Mouse (Mus musculus) MEL (cell line): ENCODE data around the gene Hmga1. TPM values are rescaled to one million over a fixed set of nuclear protein-coding genes. Genes with fewer than 3 reads are reported as not detected.

Experiments
- DNase-seq: peaks from one replicate; pipeline ENCODE4 v3.0.0; 2011; ENCODE audit warnings: low read depth, low spot score
- H3K27ac ChIP-seq: 2 replicates; pipeline ENCODE4 v1.5.1; 2012; ENCODE audit warnings: low read depth, mild to moderate bottlenecking, control low read depth, low read length, moderate library complexity; ENCODE audit not compliant: control insufficient read depth
- H3K27me3 ChIP-seq, 2 experiments: fragments of 150-350 bp in 1 of 2; sonication (generic) in 1 of 2; 2 replicates each; pipeline ENCODE4 v1.6.1; 2012; ENCODE audit warnings: low read length in 2 of 2, mild to moderate bottlenecking in 2 of 2, improper control_type of control experiment in 1 of 2, moderate library complexity in 1 of 2; ENCODE audit not compliant: insufficient read depth in 2 of 2, control insufficient read depth in 1 of 2
- H3K36me3 ChIP-seq, 2 experiments: 2 replicates each; pipeline ENCODE4 v1.6.1; 2012 to 2014; ENCODE audit warnings: low read length in 2 of 2, improper control_type of control experiment in 1 of 2, inconsistent platforms in 1 of 2, mild to moderate bottlenecking in 1 of 2; ENCODE audit not compliant: insufficient read depth in 2 of 2, control insufficient read depth in 1 of 2
- H3K4me1 ChIP-seq, 2 experiments: fragments of 150-350 bp in 1 of 2; sonication (generic) in 1 of 2; 2 replicates each; pipeline ENCODE4 v1.6.1; 2012; ENCODE audit warnings: low read length in 2 of 2, improper control_type of control experiment in 1 of 2, mild to moderate bottlenecking in 1 of 2; ENCODE audit not compliant: insufficient read depth in 2 of 2, control insufficient read depth in 1 of 2
- H3K4me3 ChIP-seq, 2 experiments: fragments of 150-350 bp in 1 of 2; sonication (generic) in 1 of 2; 2 replicates each; pipeline ENCODE4 v1.5.1; 2012; ENCODE audit warnings: low read depth in 2 of 2, low read length in 2 of 2, mild to moderate bottlenecking in 2 of 2, moderate library complexity in 2 of 2, control low read depth in 1 of 2, improper control_type of control experiment in 1 of 2; ENCODE audit not compliant: control insufficient read depth in 1 of 2, insufficient read depth in 1 of 2
- H3K79me2 ChIP-seq: 2 replicates; pipeline ENCODE4 v1.6.1; 2012; ENCODE audit warnings: mild to moderate bottlenecking, low read length, moderate library complexity; ENCODE audit not compliant: control insufficient read depth, poor library complexity, insufficient read depth
- H3K9ac ChIP-seq: 2 replicates; pipeline ENCODE4 v1.6.1; 2012; ENCODE audit warnings: low read depth, mild to moderate bottlenecking, control low read depth, low read length, moderate library complexity; ENCODE audit not compliant: control insufficient read depth, poor library complexity, severe bottlenecking
- H3K9me3 ChIP-seq: fragments of 150-350 bp; sonication (generic); replicated peaks from 2 replicates; pipeline ENCODE4 v1.6.1; 2012; ENCODE audit warnings: mild to moderate bottlenecking, low read length, improper control_type of control experiment, moderate library complexity; ENCODE audit not compliant: insufficient read depth
- BHLHE40 ChIP-seq: IDR thresholded peaks from 2 replicates; pipeline ENCODE4 v1.6.1; 2012; ENCODE audit warnings: low read depth, mild to moderate bottlenecking, inconsistent platforms, low read length, improper control_type of control experiment, borderline replicate concordance
- CHD1 ChIP-seq: IDR thresholded peaks from 2 replicates; pipeline ENCODE4 v1.6.1; 2012; ENCODE audit warnings: low read depth, mild to moderate bottlenecking, inconsistent platforms, low read length, improper control_type of control experiment
- CHD2 ChIP-seq: IDR thresholded peaks from 2 replicates; pipeline ENCODE4 v1.6.1; 2011; ENCODE audit warnings: low read length, improper control_type of control experiment
- ELF1 ChIP-seq: IDR thresholded peaks from 2 replicates; pipeline ENCODE4 v1.6.1; 2014; ENCODE audit warnings: low read depth, mild to moderate bottlenecking, inconsistent platforms, low read length, improper control_type of control experiment, moderate library complexity
- GABPA ChIP-seq: IDR thresholded peaks from 2 replicates; pipeline ENCODE4 v1.6.1; 2012; ENCODE audit warnings: low read depth, mild to moderate bottlenecking, inconsistent platforms, low read length, improper control_type of control experiment, moderate library complexity
- JUND ChIP-seq: IDR thresholded peaks from 2 replicates; pipeline ENCODE4 v1.6.1; 2011; ENCODE audit warnings: low read depth, mild to moderate bottlenecking, improper control_type of control experiment, low read length
- MAFK ChIP-seq: IDR thresholded peaks from 2 replicates; pipeline ENCODE4 v1.6.1; 2011; ENCODE audit warnings: low read depth, mild to moderate bottlenecking, low read length, improper control_type of control experiment, borderline replicate concordance
- MAX ChIP-seq: IDR thresholded peaks from 2 replicates; pipeline ENCODE4 v1.6.1; 2011; ENCODE audit warnings: low read length, improper control_type of control experiment
- MAZ ChIP-seq: IDR thresholded peaks from 2 replicates; pipeline ENCODE4 v1.6.1; 2012; ENCODE audit warnings: low read depth, mild to moderate bottlenecking, inconsistent platforms, low read length, improper control_type of control experiment
- MEF2A ChIP-seq: IDR thresholded peaks from 2 replicates; pipeline ENCODE4 v1.6.1; 2014; ENCODE audit warnings: low read depth, mild to moderate bottlenecking, inconsistent platforms, low read length, improper control_type of control experiment; ENCODE audit not compliant: poor library complexity, insufficient replicate concordance, severe bottlenecking; ENCODE audit errors: extremely low read depth
- MXI1 ChIP-seq: IDR thresholded peaks from 2 replicates; pipeline ENCODE4 v1.6.1; 2011; ENCODE audit warnings: mild to moderate bottlenecking, low read depth, low read length, improper control_type of control experiment
- MYC ChIP-seq: IDR thresholded peaks from 2 replicates; pipeline ENCODE4 v1.6.1; 2011; ENCODE audit warnings: low read depth, mild to moderate bottlenecking, low read length, improper control_type of control experiment, moderate library complexity
- POLR2AphosphoS2 ChIP-seq: IDR thresholded peaks from 2 replicates; pipeline ENCODE4 v1.6.1; 2011; ENCODE audit warnings: low read length, improper control_type of control experiment
- POLR2AphosphoS5 ChIP-seq: IDR thresholded peaks from 2 replicates; pipeline ENCODE4 v1.6.1; 2012; ENCODE audit warnings: low read depth, borderline replicate concordance, mild to moderate bottlenecking, inconsistent platforms, low read length, moderate library complexity, mixed read lengths
- RAD21 ChIP-seq: IDR thresholded peaks from 2 replicates; pipeline ENCODE4 v1.6.1; 2011; ENCODE audit warnings: mild to moderate bottlenecking, low read depth, low read length, improper control_type of control experiment
- RCOR1 ChIP-seq: IDR thresholded peaks from 2 replicates; pipeline ENCODE4 v1.6.1; 2012; ENCODE audit warnings: low read depth, mild to moderate bottlenecking, inconsistent platforms, low read length, improper control_type of control experiment
- SMC3 ChIP-seq: IDR thresholded peaks from 2 replicates; pipeline ENCODE4 v1.6.1; 2011; ENCODE audit warnings: low read depth, low read length, improper control_type of control experiment
- TBP ChIP-seq: IDR thresholded peaks from 2 replicates; pipeline ENCODE4 v1.8.0; 2011; ENCODE audit warnings: low read depth, low read length, improper control_type of control experiment
- TCF12 ChIP-seq: IDR thresholded peaks from 2 replicates; pipeline ENCODE4 v1.6.1; 2014; ENCODE audit warnings: low read depth, mild to moderate bottlenecking, inconsistent platforms, low read length, improper control_type of control experiment, moderate library complexity
- UBTF ChIP-seq: IDR thresholded peaks from 2 replicates; pipeline ENCODE4 v1.6.1; 2012; ENCODE audit warnings: low read depth, mild to moderate bottlenecking, inconsistent platforms, low read length, improper control_type of control experiment, moderate library complexity, borderline replicate concordance; ENCODE audit not compliant: insufficient read depth
- ZNF384 ChIP-seq: IDR thresholded peaks from 2 replicates; pipeline ENCODE4 v1.6.1; 2012; ENCODE audit warnings: low read depth, mild to moderate bottlenecking, inconsistent platforms, low read length, improper control_type of control experiment
- polyA plus RNA-seq, 2 experiments: library from polyadenylated mRNA; stranded (reverse) in 1 of 2; unstranded in 1 of 2; fragments of >175 nt in 1 of 2; fragments of >200 nt in 1 of 2; gene quantifications; 2 replicates each; pipeline versions ENCODE4 v1.2.1 to v1.2.4; 2012; ENCODE audit warnings: low replicate concordance in 2 of 2, low read depth in 1 of 2; ENCODE audit not compliant: insufficient read length in 2 of 2, insufficient read depth in 1 of 2, missing spikeins in 1 of 2
- total RNA-seq: library from RNA; depleted of rRNA; stranded (reverse); fragments of 300-350 nt; gene quantifications from 2 replicates; pipeline ENCODE4 v1.2.3, GENCODE M21; 2012

The Hmga1 gene
- total and polyA plus RNA-seq, 3 experiments: 96.0 to 112 TPM; not detected in 1

DNA sequence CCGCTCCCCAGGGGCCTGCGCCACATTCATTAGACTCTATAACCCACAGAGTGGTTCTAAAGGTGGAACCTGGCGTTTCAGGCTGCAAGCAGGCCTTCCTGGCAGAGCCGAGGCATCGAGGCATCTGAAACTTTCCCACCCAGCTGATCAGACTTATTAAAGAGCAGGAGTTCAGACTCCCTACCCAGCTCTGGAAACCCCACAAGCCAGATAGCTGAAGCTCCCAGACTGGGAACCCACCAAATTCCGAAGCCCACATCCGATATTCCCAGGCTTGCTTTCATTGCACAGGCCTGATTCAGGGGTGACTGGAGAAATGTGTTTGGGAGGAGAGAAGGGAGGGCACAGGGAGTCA lies 48.7 kb upstream of the Hmga1 start:
- Histone ChIP-seq H3K27ac (no peak overlapping the region), H3K36me3 (no peaks in the 10 kb centered on the region; a peak in 1 of 4 replicates), H3K9me3 (no peaks in the 10 kb centered on the region), H3K4me1 (0 out of 4 replicates have a peak, but pooled peaks cover 0 to 1% of the 10 kb centered on the region in 2 experiments), H3K4me3 (no peak overlapping the region), H3K9ac (no peak overlapping the region)
- DNase-seq: no peak
- TF ChIP-seq MAFK (no peak), GABPA (no peak), CHD2 (no peak), BHLHE40 (no peak), UBTF (no peak), RAD21 (no peak), MAZ (no peak)
- TF ChIP-seq, all 39 proteins: peak for 0
- Histone ChIP-seq H3K27me3 (no peaks in the 10 kb centered on the region; a peak in 1 of 4 replicates), H3K79me2 (no peaks in the 10 kb centered on the region)

DNA sequence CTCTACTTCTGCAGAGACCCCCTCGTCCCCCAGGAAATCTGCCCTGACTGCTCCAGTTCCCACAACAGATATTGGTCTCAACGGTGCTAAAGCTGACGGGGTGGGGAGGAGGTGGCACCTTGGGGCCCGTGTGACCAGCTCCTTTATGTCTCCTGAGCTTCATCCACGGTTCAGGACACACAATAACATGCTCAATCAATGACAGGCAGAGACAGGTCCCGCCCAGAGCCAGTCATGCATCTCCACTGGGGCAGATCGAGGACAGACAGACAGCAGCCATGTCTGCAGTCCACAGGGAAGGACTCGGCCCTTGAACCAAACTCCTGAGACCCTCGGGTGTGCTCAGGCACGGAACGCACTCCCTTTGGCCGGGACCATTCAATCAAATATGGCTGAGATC lies 48.3 kb upstream of the Hmga1 start:
- Histone ChIP-seq H3K4me3 (no peak overlapping the region), H3K27me3 (no peaks in the 10 kb centered on the region; a peak in 1 of 4 replicates), H3K9me3 (no peaks in the 10 kb centered on the region), H3K9ac (no peak overlapping the region), H3K36me3 (no peaks in the 10 kb centered on the region), H3K4me1 (no peaks in the 10 kb centered on the region), H3K79me2 (no peaks in the 10 kb centered on the region), H3K27ac (no peak overlapping the region)
- DNase-seq: no peak
- TF ChIP-seq JUND: no peak
- TF ChIP-seq MYC: no peak
- TF ChIP-seq POLR2AphosphoS2: no peak
- TF ChIP-seq ZNF384: no peak
- TF ChIP-seq SMC3: no peak
- TF ChIP-seq MEF2A: no peak
- TF ChIP-seq MAX: no peak
- no peak for TF ChIP-seq TBP
- no peak for TF ChIP-seq RCOR1
- no peak for TF ChIP-seq TCF12
- no peak for TF ChIP-seq CHD2
- no peak for TF ChIP-seq ELF1
- no peak for TF ChIP-seq RAD21
- no peak for TF ChIP-seq CHD1
- TF ChIP-seq POLR2AphosphoS5: no peak
- no peak for TF ChIP-seq MXI1
- TF ChIP-seq UBTF: no peak
